Mouse (Mus musculus) thymus, postnatal 10 days (tissue): ENCODE data around the gene Grin2c.
A peak's percentile ranks its signal among the peaks of the same experiment; 100 is the strongest.

Experiments
- DNase-seq, 2 experiments: peaks; one replicate each; pipeline ENCODE4 v3.0.0; 2021; ENCODE audit warnings: low spot score in 2 of 2

The Grin2c gene

DNA sequence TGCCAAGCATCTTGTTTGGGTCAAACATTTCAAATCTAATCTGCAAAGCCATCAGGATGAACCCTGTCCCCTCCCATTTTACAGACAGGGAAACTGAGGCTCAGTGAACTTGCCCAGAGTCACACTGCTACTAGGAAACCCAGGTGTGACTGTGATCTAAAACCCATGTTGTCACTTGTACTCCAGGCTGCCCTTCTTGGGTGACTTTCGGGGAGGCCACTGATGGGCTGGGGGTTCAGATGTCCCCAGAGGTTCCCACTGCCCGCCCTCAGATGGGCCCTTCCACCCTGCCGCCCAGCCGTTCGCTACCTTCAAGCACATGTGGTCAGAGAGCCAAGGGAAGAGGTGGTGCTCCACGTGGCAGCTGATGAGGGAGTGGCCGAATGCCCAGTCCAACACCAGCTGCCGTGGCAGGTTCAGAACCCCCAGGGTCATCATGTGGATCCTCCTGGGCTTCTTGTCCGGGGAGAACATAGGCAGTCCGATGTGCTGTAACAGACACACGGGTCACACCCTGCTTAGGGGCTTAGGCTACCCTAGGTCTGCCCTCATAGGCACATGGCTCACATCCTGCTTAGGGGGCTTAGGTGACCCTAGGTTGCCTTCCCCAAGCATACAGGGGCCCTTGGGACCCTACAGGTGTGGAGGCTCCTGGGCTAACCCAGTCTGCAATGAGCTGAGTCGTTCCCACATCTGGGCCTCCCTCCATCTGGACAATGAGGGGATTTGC is 17.0 kb upstream of the Grin2c start:
- DNase-seq = no peak

DNA sequence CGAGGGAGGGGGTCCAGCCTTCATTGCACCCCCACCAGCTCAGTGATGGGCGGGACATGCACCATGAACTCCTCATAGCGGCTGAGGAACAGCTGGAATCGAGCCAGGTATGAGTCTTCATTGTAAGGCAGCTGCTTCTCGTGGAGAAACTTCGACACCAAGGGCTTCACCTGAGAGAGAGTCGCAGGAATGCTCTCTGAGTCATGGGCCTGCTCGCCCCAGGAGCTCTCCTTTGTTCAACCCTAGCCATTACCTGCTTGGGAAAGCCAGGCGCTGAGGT is 16.4 kb upstream of the Grin2c start:
- DNase-seq = no peak

DNA sequence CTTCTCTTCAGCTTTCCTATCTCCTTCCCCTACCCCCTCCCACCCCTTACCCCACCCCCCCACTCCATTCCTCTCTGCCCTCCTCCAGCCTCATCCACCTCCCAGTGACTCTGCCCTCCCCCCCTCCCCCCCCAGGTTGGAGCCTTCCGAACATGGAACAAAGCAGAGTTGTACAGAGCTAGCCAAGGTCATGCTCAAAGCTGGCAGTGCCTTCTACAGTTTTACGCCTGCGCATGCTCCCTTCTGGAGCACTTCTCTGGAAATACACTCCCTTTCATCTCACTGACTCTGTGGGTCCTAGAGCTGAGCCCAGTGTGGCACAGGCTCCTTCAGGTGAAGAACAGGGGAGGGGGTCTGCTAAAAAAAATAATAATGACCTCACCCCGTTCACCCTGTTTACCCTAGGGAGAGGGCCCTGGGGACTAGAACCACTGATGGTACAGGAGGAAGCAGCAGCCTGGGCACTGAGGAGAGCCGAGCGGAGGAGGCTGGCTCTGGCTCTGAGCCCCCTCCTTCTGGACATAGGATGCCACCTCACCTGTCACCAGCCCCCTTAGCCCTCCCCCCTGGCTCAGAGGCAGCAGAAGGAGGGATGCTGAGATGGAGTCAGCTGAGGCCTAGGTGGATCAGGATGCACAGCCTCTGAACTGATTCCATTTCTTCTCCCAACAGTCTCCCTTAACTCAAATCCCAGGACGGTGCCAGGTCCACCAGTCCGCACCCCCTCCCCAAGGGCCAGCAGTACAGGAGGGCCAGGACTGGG is 15.9 kb upstream of the Grin2c start:
- no peak for DNase-seq

DNA sequence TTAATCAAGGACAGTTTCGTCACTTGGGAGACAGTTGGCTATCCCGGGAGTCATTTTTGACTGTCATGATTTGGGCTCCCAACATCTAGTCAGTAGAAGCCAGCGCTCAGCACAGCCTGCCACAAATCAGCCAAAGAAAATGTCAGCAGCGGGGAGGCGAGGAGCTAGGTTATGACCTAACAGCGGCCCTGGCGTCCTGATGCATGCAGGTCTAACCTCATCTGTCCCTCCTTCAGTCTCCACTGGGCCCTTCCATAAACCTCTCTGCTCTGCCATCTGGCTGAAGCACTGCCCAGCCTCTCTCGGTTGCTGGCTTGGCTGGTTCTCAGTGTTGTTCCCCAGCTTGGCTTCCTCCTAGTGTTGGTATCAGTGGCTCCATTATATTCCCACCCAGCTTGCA is 15.3 kb upstream of the Grin2c start:
- DNase-seq = no peak

DNA sequence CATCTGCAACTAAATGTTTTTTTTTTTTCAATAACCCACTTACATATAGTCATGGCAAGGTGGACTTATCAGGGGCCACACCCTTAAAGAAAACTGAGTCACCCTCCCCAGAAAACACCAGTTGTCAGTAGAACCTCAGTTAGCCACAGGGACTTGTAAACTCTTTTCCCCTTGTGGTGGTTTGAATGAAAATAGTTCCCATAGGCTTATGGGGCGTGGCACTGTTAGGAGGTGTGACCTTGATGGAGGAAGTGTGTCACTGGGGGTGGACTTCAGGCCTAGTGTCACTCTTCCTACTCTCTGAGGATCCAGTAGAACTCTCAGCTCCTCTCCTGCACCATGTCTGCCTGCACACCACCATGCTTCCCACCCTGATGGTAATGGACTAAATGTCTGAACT is 12.7 kb upstream of the Grin2c start:
- DNase-seq = no peak

DNA sequence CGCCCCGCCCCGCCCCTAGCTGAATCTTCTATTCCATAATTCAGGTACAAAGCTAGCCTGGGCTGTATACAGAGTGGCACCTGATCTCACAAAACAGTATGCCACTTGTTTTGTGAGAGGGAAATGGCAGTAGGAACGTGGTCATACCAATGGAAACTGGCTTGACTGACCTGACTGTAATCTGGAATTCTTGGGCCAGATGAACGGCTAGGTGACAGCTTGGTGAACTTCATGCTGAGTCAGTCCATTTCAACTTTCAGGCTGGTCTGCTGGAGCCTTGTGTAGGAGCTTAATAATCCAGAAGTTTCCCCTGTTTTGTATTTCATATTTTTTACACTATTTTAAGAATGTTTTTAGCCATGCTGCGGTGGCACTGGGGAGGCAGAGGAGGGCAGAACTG is 11.1 kb upstream of the Grin2c start:
- no peak for DNase-seq

DNA sequence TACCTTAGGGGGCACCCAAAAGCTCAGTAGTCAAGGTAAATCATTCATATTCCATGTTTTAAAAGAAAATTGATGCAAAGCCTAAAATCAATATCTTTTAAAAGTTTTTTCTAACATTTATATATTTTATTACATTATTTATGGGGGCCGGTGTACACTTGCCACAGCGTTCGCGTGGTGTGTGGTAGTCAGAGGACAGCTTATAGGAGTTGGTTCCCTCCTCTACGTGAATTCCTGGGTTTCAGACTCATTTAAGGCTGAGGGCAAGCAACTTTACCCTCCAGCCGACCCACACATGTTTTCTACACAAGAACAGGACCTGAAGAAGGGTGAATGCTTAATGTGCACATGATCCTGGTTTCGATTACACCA is 10.5 kb upstream of the Grin2c start:
- no peak for DNase-seq

DNA sequence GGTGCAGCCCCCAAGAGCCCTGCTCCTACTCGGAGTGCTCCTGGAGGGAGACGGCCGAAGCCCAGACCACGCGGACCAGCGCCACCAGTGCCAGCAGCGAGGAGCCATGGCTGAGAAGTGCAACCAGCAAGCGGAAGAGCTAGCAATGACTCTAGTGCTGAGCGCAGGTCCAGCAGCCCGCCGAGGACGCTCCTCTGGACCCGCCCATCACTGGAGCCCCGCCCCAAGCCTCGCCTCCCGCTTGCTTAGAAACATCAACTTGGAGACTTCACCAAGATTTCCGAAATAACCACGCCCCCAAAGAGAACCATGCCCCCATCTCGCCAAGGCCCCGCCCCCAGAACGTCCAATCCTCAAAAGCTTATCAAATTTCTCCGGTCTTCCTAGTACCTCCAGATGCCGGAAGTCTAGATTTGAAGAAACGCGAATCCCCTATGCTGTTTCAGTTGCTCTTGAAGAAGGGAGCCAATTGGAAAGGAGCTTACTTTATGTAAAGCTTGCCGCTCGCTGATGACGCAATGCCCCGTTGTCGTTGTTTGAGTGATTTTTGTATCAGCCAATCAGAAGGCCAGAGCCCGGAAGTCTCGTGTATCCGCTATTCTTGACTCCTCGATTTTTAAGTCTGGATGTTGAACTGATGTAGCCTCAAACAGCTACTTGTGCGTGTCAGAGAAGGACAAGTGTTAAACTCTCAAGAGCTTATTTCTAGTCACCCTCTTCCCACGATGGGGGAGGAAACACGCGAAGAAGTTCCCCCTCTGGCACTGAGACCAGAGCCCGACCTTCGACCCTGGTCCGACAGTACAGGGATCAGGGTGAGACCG is 9.9 kb upstream of the Grin2c start, which contains the start of gene Fdxr:
Gene Fdxr, minus strand, starts transcription at position 271 of the 824 bp plus-strand sequence.
- peak; percentile 98 for DNase-seq

DNA sequence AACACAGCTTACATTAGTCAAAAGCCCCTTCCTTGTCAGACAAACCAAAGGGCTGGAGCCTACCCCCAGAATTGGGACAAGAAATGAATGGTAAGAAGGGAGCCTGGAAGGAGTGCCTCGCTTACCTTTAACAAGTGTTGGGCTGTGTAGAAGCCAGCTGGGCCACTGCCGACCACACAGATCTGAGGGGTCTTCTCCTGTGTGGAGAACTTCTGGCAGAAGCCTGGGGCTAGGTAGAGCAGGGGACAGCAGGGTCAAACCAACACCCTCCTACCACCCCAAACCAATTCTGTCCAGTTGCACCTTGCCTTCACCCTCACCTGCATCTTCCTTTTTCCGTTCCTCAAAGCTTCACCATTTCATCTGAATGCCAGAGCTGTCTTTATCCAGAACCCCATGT is 8.9 kb upstream of the Grin2c start:
- no peak for DNase-seq

DNA sequence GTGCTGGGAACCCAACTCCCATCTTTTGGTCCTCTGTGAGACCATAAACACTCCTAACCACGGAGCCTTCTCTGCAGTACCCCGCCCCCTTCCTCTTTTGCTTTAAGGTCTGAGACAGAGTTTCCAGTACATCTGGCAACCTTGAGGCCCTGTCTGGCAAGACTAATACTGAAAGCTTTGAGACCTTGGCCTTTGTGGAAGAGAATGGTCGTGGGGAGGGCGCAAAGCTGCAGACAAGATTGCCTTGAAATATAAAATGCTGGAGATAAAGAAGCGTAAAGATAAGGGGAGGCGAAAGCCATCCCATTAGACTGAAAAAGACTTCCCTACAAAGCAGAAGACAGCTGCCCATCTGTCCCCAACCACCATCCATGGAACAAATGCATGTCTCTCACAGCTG is 8.5 kb upstream of the Grin2c start:
- DNase-seq = no peak

DNA sequence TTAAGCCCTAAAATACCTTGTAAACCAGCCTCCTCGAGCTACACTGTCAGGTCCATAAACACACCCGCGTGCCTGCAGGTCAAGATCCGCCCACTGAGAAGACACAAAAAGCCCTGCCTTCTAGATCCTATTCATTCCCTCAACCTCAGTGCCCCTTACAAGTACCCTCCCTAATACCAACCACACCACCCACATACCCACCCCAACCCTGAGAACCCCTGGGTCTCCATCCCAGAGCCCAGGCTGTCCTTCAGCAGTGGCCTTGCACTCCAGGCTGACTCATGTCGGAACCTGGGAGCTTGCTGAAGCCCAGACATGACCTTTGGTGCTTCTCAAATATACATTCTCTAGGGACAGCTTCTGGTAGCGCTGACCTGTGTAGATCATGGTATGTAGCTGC is 7.7 kb upstream of the Grin2c start:
- DNase-seq = no peak

DNA sequence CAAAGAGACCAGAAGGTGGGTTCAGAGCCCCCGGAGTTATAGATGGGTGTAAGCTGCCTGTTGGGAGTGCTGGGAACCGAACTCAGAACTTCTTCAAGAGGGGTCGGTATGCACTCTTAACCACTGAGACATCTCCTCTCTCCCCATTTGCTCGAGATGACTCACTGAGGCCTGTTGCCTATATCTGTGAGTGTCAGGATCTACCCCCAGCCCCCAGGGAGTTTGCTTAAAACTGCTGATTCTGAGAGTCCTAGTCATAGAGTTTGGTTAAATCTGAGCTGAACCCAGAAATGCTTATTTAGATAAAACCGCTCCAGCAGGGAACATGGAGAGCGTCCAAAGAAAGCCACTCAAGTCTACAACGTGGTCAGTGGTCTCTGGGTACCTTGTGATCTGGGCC is 7.1 kb upstream of the Grin2c start:
- DNase-seq = no peak

DNA sequence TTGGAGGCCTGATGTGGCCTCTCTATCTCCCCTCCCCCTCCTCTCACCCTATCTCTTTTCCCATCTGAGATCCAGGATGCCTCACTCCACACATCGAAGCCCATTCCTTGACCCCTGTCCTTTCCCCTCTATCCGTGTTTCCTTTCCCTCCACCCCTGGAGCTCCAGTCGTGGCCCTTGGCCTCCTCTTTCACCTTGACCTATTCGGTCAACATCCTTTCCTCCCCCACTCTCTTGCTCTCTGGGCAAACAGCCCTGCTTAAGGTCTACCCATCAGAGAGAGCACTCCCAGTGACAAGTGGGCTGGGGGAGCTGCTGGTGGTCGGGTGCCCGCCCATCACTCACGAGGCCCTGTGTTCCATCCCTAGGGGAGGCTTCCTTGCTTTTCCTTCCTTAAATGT is 6.7 kb upstream of the Grin2c start:
- DNase-seq = no peak

DNA sequence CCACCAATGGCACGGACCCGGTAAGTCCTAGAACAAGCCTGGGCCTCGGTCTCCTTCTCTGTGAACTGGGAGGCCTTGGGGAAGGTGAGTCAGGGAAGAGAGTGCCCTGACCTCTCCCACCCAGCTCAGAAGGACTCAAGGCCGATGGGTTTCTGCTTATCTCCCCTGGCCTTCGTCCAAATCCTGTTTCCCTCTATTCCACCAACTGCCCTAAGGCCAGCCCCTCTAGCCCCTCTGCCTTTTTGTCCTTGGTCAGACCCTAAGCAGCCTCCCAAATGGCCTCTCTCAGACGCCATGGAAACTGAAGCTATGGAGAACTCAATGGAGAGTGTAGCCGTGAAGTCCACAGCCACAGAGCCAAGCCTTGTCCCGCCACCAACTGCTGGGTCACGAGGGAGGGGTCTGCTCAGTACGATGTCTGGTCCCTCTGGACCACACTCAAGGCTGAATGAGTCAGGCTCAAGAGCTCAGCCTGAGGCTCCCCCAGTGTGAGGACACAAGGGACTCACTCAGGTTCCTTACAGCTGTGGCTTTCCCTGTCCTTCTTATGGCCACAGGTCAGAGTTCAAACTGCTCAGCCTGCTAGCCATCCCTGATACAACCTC is 6.0 kb upstream of the Grin2c start:
- no peak for DNase-seq

DNA sequence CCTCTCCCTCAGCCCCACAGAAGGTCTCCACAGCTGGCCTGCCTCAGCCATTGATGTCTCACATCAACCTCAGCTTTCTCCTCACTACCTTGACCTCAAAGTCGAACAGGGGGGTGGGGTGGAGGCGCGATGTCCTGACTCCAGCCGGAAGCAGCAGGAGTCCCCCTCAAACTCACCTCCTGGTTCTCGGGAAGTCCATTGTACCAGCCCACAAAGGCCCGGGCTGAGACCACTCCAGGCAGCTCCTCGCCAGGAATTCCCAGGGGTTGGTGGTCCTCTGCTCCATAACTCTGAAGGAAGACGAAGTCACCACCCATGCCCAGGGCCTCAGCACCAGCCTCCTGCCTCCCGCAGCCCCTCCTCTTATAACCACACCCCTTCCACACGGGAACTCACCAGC is 4.4 kb upstream of the Grin2c start:
- no peak for DNase-seq

DNA sequence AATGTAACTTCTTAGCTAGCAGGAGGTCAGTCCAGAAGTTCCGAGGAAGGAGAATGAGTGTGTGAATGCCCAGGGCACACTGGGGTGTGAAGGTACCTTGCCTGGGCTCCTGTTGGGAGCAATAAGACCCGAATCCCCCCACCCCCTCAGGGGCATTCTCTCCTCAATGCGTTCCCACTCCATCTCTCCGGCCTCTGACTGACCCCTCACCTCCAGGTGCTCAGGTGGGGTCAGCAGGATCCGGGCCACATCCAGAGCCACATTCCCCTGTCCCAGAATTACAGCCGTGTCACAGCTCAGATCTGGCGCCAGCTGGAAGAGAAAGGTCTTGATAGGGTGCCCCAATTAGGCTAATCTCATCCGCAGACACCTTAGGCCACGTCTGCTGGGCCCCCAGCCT is 4.0 kb upstream of the Grin2c start:
- DNase-seq = no peak

DNA sequence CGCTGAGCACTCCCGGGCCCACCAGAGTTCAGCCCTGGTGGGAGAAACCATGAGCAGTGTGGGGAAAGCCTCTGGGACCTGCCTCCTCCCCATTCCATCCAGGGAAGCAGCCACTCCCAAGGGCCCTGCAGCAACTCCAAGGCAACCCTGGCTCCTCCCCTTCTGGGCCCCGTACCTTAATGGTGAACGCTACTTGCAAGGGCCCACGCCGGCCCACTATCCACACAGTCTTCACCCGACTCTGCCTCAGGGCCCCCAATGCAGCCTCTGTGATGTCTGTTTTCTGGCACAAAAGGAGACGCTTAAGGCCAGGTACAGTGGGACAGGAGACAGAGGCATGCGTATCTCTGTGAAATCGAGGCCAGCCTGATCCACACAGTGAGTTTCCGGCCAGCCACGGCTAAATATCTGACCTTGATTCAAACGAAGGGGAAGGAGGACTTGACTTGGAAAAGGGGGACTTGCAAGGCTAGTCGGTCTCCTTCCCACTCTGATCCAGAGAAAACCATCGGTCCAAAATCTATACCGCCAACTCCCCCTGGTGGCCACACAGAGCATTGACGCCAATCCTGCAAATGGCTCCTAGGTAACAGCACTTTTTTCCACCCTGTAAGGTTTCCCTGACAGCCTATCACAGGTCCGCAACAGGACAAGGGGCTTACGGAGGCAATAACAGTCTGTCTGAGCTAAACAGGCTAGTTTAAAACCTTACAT is 3.3 kb upstream of the Grin2c start:
- peak; percentile 29 to 69 for DNase-seq

DNA sequence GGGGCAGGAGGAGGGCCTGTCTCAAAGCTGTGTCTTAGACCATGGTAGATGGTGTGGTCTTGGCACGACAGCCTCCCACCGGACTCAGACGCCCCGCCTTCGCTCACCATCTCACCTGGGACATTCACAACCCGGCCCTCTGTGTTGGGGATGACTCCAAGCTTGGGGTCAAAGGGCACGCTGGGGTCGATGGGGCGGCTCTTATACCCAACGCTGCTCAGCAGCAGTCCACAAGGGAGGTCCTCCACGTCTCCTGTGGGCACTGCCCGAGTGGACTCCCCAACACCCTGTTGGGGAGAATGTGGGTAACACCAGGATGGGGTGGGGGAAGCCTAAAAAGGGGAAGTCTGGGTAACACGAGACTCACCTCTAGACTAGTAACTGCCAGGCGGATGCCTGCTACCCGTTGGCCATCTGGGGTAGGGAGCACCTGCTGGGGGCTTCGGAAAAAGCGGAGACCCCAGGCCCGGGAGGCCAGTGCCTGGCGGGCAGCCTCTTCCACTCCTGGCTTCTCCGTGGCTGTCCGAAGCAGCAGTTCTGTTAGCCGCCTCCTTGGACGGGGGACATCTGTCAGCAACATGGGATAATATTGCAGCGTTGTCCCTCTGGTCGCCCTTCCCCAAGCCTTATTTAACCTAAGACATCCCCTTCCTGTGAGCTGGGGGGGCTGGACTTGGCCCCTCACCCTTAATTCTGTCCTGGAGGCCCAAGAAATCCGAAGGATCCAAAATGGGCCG is 2.5 kb upstream of the Grin2c start:
- DNase-seq = no peak

DNA sequence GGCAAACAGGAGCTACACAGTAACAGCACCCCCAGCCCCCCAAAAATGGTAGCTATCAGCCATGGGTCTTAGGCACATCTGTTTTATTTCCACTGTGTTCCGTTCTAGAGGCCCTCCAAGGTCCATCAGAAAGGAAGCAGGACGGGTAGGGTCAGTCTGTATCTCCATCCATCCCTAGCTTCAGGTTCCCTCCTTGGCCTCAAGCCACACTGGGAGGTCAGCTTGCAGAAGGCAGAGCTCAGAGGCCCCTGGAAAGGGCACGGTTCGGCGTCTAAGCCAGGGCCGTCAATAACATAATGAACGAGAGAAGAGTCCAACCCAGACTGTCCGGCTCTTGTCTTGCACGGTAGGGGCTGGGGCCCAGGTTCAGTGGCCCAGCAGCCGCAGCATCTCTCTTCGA is 915 bp upstream of the Grin2c start:
- DNase-seq = no peak

DNA sequence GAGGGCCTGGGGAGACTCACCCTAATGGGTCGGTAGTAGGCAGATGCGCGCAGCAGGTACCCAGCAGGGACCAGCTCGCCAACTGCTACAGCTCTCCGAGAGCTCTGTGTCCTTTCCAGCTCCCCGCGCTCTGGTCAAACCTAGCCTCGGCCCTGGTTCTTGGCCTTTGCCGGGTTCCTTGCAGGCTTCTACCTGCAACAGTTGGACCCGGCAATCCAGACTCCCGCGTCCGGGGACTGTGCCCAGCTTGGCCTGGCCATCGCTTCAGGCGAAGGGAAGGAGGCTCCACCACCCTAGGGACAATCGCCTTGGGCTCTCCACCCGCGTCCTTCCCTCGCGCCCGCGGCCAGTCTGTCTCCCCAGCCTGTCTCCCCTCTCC is 654 bp downstream of the Grin2c start:
- DNase-seq = no peak

DNA sequence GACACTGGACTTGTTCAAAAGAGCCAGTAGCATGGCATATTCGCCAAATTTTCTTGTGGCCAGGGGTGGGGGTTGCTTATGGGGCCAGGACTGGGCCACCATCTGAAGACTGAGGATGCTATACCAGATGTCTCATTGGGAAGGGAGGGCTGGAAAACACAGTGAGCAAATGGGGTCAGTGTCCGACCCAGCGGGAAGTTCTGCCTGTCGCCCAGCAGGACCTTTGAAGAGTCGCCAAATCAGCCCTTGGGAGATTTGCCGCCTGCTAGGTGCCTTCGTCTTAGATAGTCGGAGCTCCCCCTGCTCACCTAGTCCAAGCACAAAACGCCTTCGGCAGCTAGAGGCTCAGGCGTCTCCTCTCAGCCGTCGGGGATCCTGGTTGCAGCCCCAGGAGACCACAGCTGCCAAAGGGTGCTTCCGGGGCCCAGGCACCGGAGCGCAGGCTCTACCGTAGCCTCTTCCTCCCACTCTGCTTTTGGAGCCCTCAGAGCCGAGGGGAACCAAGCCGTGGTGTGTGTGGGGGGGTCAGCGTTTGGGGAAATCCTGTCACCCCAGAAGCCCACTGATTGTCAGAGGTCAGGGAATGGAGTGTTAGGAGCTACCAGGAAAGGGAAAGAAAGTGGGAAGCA is 1.2 kb downstream of the Grin2c start:
- DNase-seq = no peak
